Mouse (Mus musculus) embryo, embryonic 10 days (tissue): ENCODE measurements around the gene Six2.

Experiments used
- DNase-seq: peaks from one replicate; pipeline ENCODE4 v3.0.0-alpha.2; 2015; ENCODE audit warnings: low spot score

Gene Six2

GRCm38 (mm10) chr17:85688236-85688910, at the start of gene Six2:
TSS of gene Six2 (minus strand) at chr17:85688274.
- DNase-seq, result peak; percentile 91

- peak; percentile 81 for DNase-seq
Observed at GRCm38 (mm10) chr17:85737090-85737780, 49.2 kb upstream of the Six2 start.

GRCm38 (mm10) chr17:85731329-85731728, 43.3 kb upstream of the Six2 start:
- DNase-seq, result no peak

- DNase-seq, result no peak
Observed at GRCm38 (mm10) chr17:85730231-85731015, 42.3 kb upstream of the Six2 start.

- DNase-seq, result no peak
Observed at GRCm38 (mm10) chr17:85728071-85728718, 40.1 kb upstream of the Six2 start.

GRCm38 (mm10) chr17:85725988-85726387, 37.9 kb upstream of the Six2 start:
- no peak for DNase-seq

GRCm38 (mm10) chr17:85723166-85723565, 35.1 kb upstream of the Six2 start:
- DNase-seq, result no peak

- DNase-seq, result peak; percentile 64
Observed at GRCm38 (mm10) chr17:85717266-85717665, 29.2 kb upstream of the Six2 start.

- no peak for DNase-seq
Observed at GRCm38 (mm10) chr17:85715784-85716183, 27.7 kb upstream of the Six2 start.

GRCm38 (mm10) chr17:85714370-85714769, 26.3 kb upstream of the Six2 start:
- DNase-seq, result peak; percentile 51

GRCm38 (mm10) chr17:85712874-85713273, 24.8 kb upstream of the Six2 start:
- DNase-seq, result no peak

GRCm38 (mm10) chr17:85704369-85705260, 16.5 kb upstream of the Six2 start:
- no peak for DNase-seq

- no peak for DNase-seq
Observed at GRCm38 (mm10) chr17:85700028-85700427, 12.0 kb upstream of the Six2 start.

GRCm38 (mm10) chr17:85698643-85699042, 10.6 kb upstream of the Six2 start:
- no peak for DNase-seq

GRCm38 (mm10) chr17:85697976-85698375, 9.9 kb upstream of the Six2 start:
- no peak for DNase-seq

GRCm38 (mm10) chr17:85694499-85694898, 6.4 kb upstream of the Six2 start:
- no peak for DNase-seq

- DNase-seq, result no peak
Observed at GRCm38 (mm10) chr17:85693101-85693500, 5.0 kb upstream of the Six2 start.

- DNase-seq, result no peak
Observed at GRCm38 (mm10) chr17:85692594-85692993, 4.5 kb upstream of the Six2 start.

- peak; percentile 37 for DNase-seq
Observed at GRCm38 (mm10) chr17:85691701-85692536, 3.8 kb upstream of the Six2 start.

- peak; percentile 70 for DNase-seq
Observed at GRCm38 (mm10) chr17:85690969-85691335, 2.9 kb upstream of the Six2 start.
